Mouse (Mus musculus) spleen, postnatal 36 days (tissue): Measurements from ENCODE around the gene Calu.

Source experiments
- DNase-seq, 2 experiments: peaks; one replicate each; pipeline ENCODE4 v3.0.0; 2022; ENCODE audit warnings: low spot score in 2 of 2, mixed read lengths in 1 of 2

Gene Calu

GRCm38 (mm10) chr6:29420596-29420995 lies 72.7 kb downstream of the Calu start:
- no peak for DNase-seq

GRCm38 (mm10) chr6:29425118-29425517 lies 77.2 kb downstream of the Calu start:
- DNase-seq: no peak

- no peak for DNase-seq
Observed at GRCm38 (mm10) chr6:29426331-29426730, 78.5 kb downstream of the Calu start.
